Mouse (Mus musculus) cerebellum, postnatal 36 days (tissue): ENCODE data around the gene Gpr142.
A peak's percentile ranks its signal among the peaks of the same experiment; 100 is the strongest.

Experiments used
- DNase-seq, 2 experiments: peaks; one replicate each; pipeline ENCODE4 v3.0.0; 2021 to 2022; ENCODE audit warnings: mixed read lengths in 2 of 2

Gpr142 gene

GRCm38 (mm10) chr11:114802540-114803267, 4.0 kb downstream of the Gpr142 start:
- DNase-seq, result no peak

- DNase-seq, result no peak
Measured at GRCm38 (mm10) chr11:114803990-114804389, 5.3 kb downstream of the Gpr142 start.

- DNase-seq, result no peak
Measured at GRCm38 (mm10) chr11:114807025-114807424, 8.3 kb downstream of the Gpr142 start.

GRCm38 (mm10) chr11:114807686-114808427, 9.1 kb downstream of the Gpr142 start:
- peak; percentile 48 to 59 for DNase-seq

- no peak for DNase-seq
Measured at GRCm38 (mm10) chr11:114809371-114809770, 10.6 kb downstream of the Gpr142 start.

- DNase-seq, result no peak
Measured at GRCm38 (mm10) chr11:114810344-114810743, 11.6 kb downstream of the Gpr142 start.

GRCm38 (mm10) chr11:114812731-114813240, 14.1 kb downstream of the Gpr142 start:
- peak; percentile 97 to 98 for DNase-seq

- DNase-seq, result no peak
Measured at GRCm38 (mm10) chr11:114814873-114815592, 16.3 kb downstream of the Gpr142 start.

GRCm38 (mm10) chr11:114816934-114817333, 18.2 kb downstream of the Gpr142 start:
- no peak for DNase-seq

GRCm38 (mm10) chr11:114818185-114818584, 19.5 kb downstream of the Gpr142 start:
- DNase-seq, result no peak

GRCm38 (mm10) chr11:114819110-114819509, 20.4 kb downstream of the Gpr142 start:
- no peak for DNase-seq

GRCm38 (mm10) chr11:114820444-114820843, 21.7 kb downstream of the Gpr142 start:
- no peak for DNase-seq

GRCm38 (mm10) chr11:114821325-114821724, 22.6 kb downstream of the Gpr142 start:
- no peak for DNase-seq

- DNase-seq, result peak; percentile 74 to 81
Measured at GRCm38 (mm10) chr11:114822727-114823126, 24.0 kb downstream of the Gpr142 start.

GRCm38 (mm10) chr11:114823199-114823725, 24.5 kb downstream of the Gpr142 start:
- DNase-seq, result no peak

GRCm38 (mm10) chr11:114826686-114827085, 28.0 kb downstream of the Gpr142 start:
- no peak for DNase-seq

- peak; percentile 90 to 91 for DNase-seq
Measured at GRCm38 (mm10) chr11:114829499-114830432, 31.0 kb downstream of the Gpr142 start.

- no peak for DNase-seq
Measured at GRCm38 (mm10) chr11:114830433-114830773, 31.7 kb downstream of the Gpr142 start.

- no peak for DNase-seq
Measured at GRCm38 (mm10) chr11:114833166-114833565, 34.4 kb downstream of the Gpr142 start.

- DNase-seq, result no peak
Measured at GRCm38 (mm10) chr11:114843818-114844463, 45.2 kb downstream of the Gpr142 start.

GRCm38 (mm10) chr11:114844464-114845220, 45.9 kb downstream of the Gpr142 start:
- DNase-seq, result no peak
